Mouse (Mus musculus): Measurements from ENCODE around the gene Frk. TPM values are rescaled to one million over a fixed set of nuclear protein-coding genes. Genes with fewer than 3 reads are reported as not detected.
"Not testable (repeated sequence)": the region's sequence is repeated elsewhere in the genome, so short reads cannot be mapped to it uniquely, and the experiment has no call there.

The Frk gene
- total RNA-seq, 2 experiments from 2014 or later, result 2.7 to 4.9 TPM

DNA sequence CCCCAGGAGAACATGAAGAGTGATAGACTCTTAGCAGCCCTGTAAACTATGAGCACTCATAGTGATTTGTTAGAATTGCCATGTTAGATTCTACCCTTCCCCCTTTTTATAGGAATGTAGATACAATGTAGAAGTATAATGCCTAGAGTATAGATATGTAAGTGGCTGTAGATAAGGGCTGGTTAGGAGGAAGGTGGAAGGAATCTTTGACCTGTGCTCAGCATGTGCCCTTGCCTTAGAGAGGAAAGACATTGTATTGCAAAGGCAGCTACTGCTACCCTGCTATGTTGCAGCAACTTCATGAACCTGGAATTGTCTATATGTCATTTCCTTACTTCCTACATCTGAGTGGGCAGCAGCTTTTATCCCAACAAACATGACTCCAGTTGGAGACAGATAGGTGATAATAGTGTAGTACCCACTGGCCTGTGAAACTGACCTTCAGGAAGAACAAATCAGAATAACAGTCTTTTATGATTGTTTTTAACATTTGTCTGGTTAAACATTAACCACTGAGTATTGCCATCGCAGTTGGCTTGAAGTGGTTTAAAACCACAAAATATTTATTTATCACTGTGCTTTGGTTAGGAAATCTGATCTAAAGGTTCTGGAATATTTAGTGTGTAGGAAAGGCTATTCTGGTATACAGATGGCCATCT, 80.4 kb downstream of the Frk start:
- no peak for DNase-seq
- intact Hi-C loops (cut with DNase I), result no loop called here

- no peak for DNase-seq
- intact Hi-C loops (cut with DNase I), result no loop called here
Measured at GRCm38 (mm10) chr10:34615474-34615873, 132.3 kb downstream of the Frk start.

- DNase-seq, result peak in 1 of 2 experiments; percentile 10
- intact Hi-C loops (cut with DNase I), result no loop called here
Measured at GRCm38 (mm10) chr10:34617216-34617615, 134.0 kb downstream of the Frk start.

GRCm38 (mm10) chr10:34618490-34618889, 135.3 kb downstream of the Frk start:
- intact Hi-C loops (cut with DNase I), result no loop called here
- DNase-seq, result no peak

DNA sequence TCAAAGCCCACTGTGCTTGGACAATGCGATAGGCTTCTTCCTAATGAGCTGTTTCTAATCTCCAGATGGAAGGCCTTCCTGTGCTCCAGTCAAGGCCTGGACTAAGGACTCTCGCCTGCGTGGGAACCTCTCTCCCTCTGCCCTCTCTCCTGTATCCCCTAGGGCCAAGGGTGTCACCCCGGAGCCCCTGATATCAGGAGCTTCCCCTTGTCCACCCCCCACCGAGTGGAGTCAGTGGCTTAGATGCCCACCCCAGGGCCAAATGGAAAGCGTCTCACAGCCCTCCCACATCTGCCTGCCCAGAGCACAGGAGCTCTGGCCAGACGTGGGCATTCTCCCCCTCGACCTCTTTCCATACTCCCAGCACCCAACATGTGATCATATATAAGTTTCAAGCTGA, 137.3 kb downstream of the Frk start:
- intact Hi-C loops (cut with DNase I); DNase-seq: not testable (repeated sequence)

GRCm38 (mm10) chr10:34638245-34638644, 155.0 kb downstream of the Frk start:
- intact Hi-C loops (cut with DNase I), result no loop called here

More at GRCm38 (mm10) chr10:34638245-34638644, 155.0 kb downstream of the Frk start:
- DNase-seq, result no peak

Other genes starting within 250 kb of the Frk start
- gene Tspyl1, start 201.2 kb upstream of the Frk start, total RNA-seq (2021), result 10 to 100 TPM; 52.3 to 57.4 TPM
- gene Tspyl4, start 186.0 kb upstream of the Frk start, total RNA-seq (2021), result 10 to 100 TPM; 12.3 to 13.6 TPM
- under 1 TPM; 0.20 to 0.24 TPM for gene Col10a1, start 93.4 kb upstream of the Frk start, total RNA-seq (2021)
- gene Nt5dc1, start 64.8 kb upstream of the Frk start, total RNA-seq (2021), result 10 to 100 TPM; 11.1 to 11.4 TPM

Measured in heart, postnatal 10 days (tissue).